Mouse (Mus musculus) heart, embryonic 13.5 days (tissue): ENCODE measurements around the gene Zmat3. TPM values are rescaled to one million over a fixed set of nuclear protein-coding genes. Genes with fewer than 3 reads are reported as not detected.

Source experiments
- ATAC-seq: fragments of 200-750 bp; cut with Nextera tagmentation; 2 replicates; pipeline ENCODE4 v1.8.0; 2017; ENCODE audit warnings: moderate TSS enrichment; ENCODE audit not compliant: insufficient number of reproducible peaks, low FRiP score, low TSS enrichment; ENCODE audit errors: extremely low read depth
- H3K27ac ChIP-seq: fragments of 300-500 bp; sonication (generic); replicated peaks from 2 replicates; pipeline ENCODE4 v1.5.1; 2015; ENCODE audit warnings: moderate library complexity, mild to moderate bottlenecking, inconsistent platforms
- H3K27me3 ChIP-seq: fragments of 300-500 bp; sonication (generic); replicated peaks from 2 replicates; pipeline ENCODE4 v1.6.1; 2015; ENCODE audit warnings: mild to moderate bottlenecking, inconsistent platforms
- H3K36me3 ChIP-seq: fragments of 300-500 bp; sonication (generic); 2 replicates; pipeline ENCODE4 v1.6.1; 2015; ENCODE audit warnings: mild to moderate bottlenecking, inconsistent platforms
- H3K4me1 ChIP-seq: fragments of 300-500 bp; sonication (generic); 2 replicates; pipeline ENCODE4 v1.6.1; 2015; ENCODE audit warnings: inconsistent platforms
- H3K4me2 ChIP-seq: fragments of 300-500 bp; sonication (generic); 2 replicates; pipeline ENCODE4 v1.6.1; 2015; ENCODE audit warnings: inconsistent platforms, mild to moderate bottlenecking, moderate library complexity
- H3K4me3 ChIP-seq: fragments of 300-500 bp; sonication (generic); 2 replicates; pipeline ENCODE4 v1.5.1; 2015; ENCODE audit warnings: moderate library complexity, mild to moderate bottlenecking, inconsistent platforms
- H3K9ac ChIP-seq: fragments of 300-500 bp; sonication (generic); 2 replicates; pipeline ENCODE4 v1.6.1; 2015; ENCODE audit warnings: inconsistent platforms, mild to moderate bottlenecking, moderate library complexity
- H3K9me3 ChIP-seq: fragments of 300-500 bp; sonication (generic); 2 replicates; pipeline ENCODE4 v1.6.1; 2016; ENCODE audit warnings: inconsistent platforms
- WGBS: fragments of 180-500 bp; shearing (Covaris S2); methylation state at CpG from one replicate; pipeline ENCODE4 v1.1.7; 2015; ENCODE audit warnings: mixed read lengths; 5-methylcytosine and 5-hydroxymethylcytosine counted together
- polyA plus RNA-seq: library from polyadenylated mRNA; unstranded; fragments of >200 nt; fragmentation: Nextera tagmentation; extraction: Ambion mirVana; gene quantifications from 2 replicates; pipeline ENCODE4 v1.2.1, GENCODE M21; 2015

The Zmat3 gene
- polyA plus RNA-seq, 1 experiment from 2014 or later = 3.9 TPM

DNA sequence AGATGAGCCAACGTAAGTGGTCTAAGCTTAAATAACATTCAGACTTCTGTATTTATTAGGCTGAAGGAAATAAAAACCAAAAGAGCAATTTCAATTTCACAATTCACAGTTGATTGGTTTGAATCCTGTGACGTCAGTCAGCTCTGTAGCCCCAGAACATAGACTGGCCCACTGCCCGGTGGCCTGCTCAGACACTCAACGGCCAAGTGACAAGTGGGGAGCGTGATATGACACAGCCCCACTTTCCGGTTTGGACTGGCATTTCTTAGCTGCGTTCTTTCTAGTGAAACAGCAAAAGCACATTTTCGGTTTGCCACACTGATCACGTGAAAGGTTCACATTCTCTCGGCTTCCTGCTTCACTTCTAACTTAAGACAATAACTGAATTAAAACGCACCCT lies 30.9 kb downstream of the Zmat3 start:
- peaks cover 29% of the 10 kb centered on the region for H3K4me1 ChIP-seq
- no peak overlapping the region for H3K4me3 ChIP-seq
- H3K36me3 ChIP-seq = no peaks in the 10 kb centered on the region
- peak overlapping the region; percentile 25 for H3K4me2 ChIP-seq
- 58% methylated on average over 11 of the region's 11 CpGs for WGBS
- ATAC-seq = no peak
- H3K27me3 ChIP-seq = no peaks in the 10 kb centered on the region
- H3K9me3 ChIP-seq = no peaks in the 10 kb centered on the region
- H3K27ac ChIP-seq = peak overlapping the region; percentile 68
- H3K9ac ChIP-seq = no peak overlapping the region

DNA sequence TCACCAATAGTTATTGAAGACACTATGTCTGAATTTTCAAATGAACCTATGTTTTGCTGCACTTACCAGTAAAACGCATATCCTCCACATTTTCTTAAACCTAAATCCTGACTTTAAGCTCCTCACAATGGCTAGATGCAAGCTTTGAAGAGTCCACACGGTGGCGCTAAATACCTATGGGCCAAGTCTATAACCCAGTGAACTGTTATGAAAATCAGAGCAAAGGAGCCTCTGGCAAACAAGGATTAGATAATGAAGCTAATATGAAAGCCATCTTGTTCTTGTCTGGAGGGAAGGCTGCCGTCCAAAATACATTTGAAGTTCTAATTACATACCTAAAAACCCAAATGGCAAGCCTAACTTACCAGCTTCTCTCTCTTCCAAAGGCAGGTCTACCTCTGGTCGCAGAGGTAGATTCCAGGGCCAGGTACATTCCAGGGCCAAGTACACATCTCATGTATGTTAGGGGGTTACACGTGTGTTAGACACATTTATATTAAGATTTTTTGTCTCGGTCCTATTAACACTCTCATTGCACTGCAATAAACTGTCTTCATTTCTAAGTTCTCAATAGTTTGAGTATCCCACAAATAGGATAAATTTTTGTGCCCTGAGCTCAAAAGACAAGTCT lies 32.2 kb downstream of the Zmat3 start:
- Histone ChIP-seq H3K4me3 (no peak overlapping the region), H3K4me2 (no peak overlapping the region), H3K36me3 (no peaks in the 10 kb centered on the region), H3K4me1 (peaks cover 29% of the 10 kb centered on the region), H3K9me3 (no peaks in the 10 kb centered on the region), H3K27me3 (no peaks in the 10 kb centered on the region), H3K9ac (no peak overlapping the region), H3K27ac (no peak overlapping the region)
- ATAC-seq = no peak
- WGBS = 29% methylated on average over 7 of the region's 7 CpGs

DNA sequence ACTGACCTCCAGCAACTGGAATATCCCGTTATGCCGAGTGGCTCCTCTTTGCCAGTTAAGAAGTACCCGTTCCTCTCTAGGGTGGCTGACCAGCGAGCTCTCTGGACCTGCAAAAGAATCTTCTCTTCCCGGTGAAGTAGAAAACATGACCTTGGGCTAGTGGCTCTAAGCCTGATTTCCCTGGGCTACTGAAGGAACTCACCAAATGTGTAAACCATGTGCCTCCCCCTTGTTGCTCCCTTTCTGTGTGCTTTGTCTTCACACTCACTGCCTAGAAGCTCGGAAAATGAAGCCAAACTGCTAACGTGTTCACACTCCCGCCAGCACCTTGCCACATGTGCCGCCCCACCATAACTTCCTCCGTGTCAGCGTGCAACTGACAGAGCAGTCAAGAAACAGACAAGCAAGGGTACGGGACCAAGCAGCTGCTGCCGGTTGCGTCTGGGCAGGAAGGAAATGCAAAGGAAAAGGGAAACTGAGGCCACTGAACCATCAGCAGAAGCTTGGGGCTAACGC lies 47.9 kb downstream of the Zmat3 start:
- ATAC-seq = no peak

DNA sequence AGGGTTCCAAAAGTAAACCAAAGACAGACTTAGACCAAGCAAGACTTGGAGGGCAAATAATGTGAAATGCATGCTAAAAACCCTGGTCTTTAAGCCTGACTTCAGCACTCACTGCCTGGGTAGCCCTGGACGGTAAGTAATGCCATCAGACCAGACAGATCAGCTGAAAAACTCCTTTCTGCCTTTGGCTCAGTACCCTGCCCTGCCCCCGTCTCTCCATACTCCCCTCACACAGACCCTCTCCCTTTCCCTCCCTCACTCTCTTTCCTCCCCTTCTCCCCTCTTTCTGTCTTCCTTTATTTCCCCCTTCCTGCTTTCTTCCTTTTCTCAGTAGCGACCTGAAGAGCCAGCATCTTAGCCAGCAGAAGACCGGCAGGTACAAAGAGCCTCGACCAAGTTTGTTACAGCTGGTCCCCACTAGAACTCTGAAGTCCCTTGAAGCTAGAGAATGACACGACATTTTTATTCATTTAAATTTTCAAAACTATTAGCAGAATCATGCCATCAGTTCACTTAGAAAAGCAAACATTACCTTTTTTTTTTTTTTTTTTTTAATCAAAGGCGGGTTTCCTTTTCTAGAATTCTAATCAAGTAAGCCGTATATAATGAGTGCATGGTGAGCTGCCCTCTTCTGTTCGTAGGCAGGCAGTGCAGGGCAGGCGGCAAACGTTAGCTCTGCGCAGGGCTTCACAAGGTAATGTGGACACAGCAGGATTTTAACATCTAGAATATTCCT lies 48.5 kb downstream of the Zmat3 start:
- Histone ChIP-seq H3K4me1 (no peaks in the 10 kb centered on the region), H3K4me3 (no peak overlapping the region), H3K4me2 (peak overlapping the region; percentile 19; the same call in 1 of the 2 replicates), H3K27me3 (peaks cover 6% of the 10 kb centered on the region; the same call in 1 of the 2 replicates), H3K36me3 (no peaks in the 10 kb centered on the region), H3K9ac (no peak overlapping the region), H3K9me3 (no peaks in the 10 kb centered on the region), H3K27ac (no peak overlapping the region)
- WGBS = 21% methylated on average over 12 of the region's 12 CpGs
- ATAC-seq = no peak

More for the DNA sequence above, 47.9 kb downstream of the Zmat3 start:
- H3K4me1 ChIP-seq = no peaks in the 10 kb centered on the region
- H3K27ac ChIP-seq = no peak overlapping the region
- no peak overlapping the region for H3K4me3 ChIP-seq
- H3K9me3 ChIP-seq = no peaks in the 10 kb centered on the region
- 47% methylated on average over 15 of the region's 15 CpGs for WGBS
- peaks cover 6% of the 10 kb centered on the region; the same call in 1 of the 2 replicates for H3K27me3 ChIP-seq
- no peak overlapping the region for H3K4me2 ChIP-seq
- no peaks in the 10 kb centered on the region for H3K36me3 ChIP-seq
- H3K9ac ChIP-seq = no peak overlapping the region

GRCm38 (mm10) chr3:32314746-32315145 lies 51.1 kb downstream of the Zmat3 start:
- H3K4me3 ChIP-seq = no peak overlapping the region
- no peak overlapping the region for H3K4me2 ChIP-seq
- peaks cover 6% of the 10 kb centered on the region; the same call in 1 of the 2 replicates for H3K27me3 ChIP-seq
- H3K36me3 ChIP-seq = no peaks in the 10 kb centered on the region
- no peaks in the 10 kb centered on the region for H3K4me1 ChIP-seq
- no peak overlapping the region for H3K27ac ChIP-seq
- H3K9ac ChIP-seq = no peak overlapping the region
- 87% methylated on average over 4 of the region's 4 CpGs for WGBS
- no peaks in the 10 kb centered on the region for H3K9me3 ChIP-seq
- no peak for ATAC-seq

- Histone ChIP-seq H3K9ac (no peak overlapping the region), H3K4me1 (no peaks in the 10 kb centered on the region), H3K4me3 (no peak overlapping the region), H3K9me3 (0 out of 2 replicates have a peak, but pooled peaks cover 8% of the 10 kb centered on the region), H3K27me3 (no peaks in the 10 kb centered on the region), H3K27ac (no peak overlapping the region), H3K36me3 (no peaks in the 10 kb centered on the region), H3K4me2 (no peak overlapping the region)
- WGBS = 48% methylated on average over 1 of the region's 1 CpGs
- no peak for ATAC-seq
Measured at GRCm38 (mm10) chr3:32304171-32304570, 61.6 kb downstream of the Zmat3 start.

- Histone ChIP-seq H3K27ac (no peak overlapping the region), H3K4me3 (no peak overlapping the region), H3K36me3 (no peaks in the 10 kb centered on the region), H3K9ac (no peak overlapping the region), H3K27me3 (no peaks in the 10 kb centered on the region), H3K4me1 (no peaks in the 10 kb centered on the region), H3K4me2 (no peak overlapping the region), H3K9me3 (no peaks in the 10 kb centered on the region)
- 32% methylated on average over 4 of the region's 4 CpGs for whole genome bisulfite sequencing
- no peak for ATAC-seq
Measured at GRCm38 (mm10) chr3:32292001-32292400, 73.8 kb downstream of the Zmat3 start.

Other genes with a start within 250 kb of the Zmat3 start
- gene Pik3ca, start 31.7 kb upstream of the Zmat3 start, polyA plus RNA-seq = 5.2 and 7.4 TPM in 2 replicates
- gene Kcnmb3, start 126.2 kb upstream of the Zmat3 start, polyA plus RNA-seq = 0.08 and 0.11 TPM in 2 replicates
- 23.7 and 28.5 TPM in 2 replicates for gene Zfp639, start 144.2 kb upstream of the Zmat3 start, polyA plus RNA-seq
- gene Mfn1, start 163.5 kb upstream of the Zmat3 start, polyA plus RNA-seq = 53.2 and 58.9 TPM in 2 replicates